Mouse (Mus musculus): ENCODE data around the gene 6430571L13Rik.

DNA sequence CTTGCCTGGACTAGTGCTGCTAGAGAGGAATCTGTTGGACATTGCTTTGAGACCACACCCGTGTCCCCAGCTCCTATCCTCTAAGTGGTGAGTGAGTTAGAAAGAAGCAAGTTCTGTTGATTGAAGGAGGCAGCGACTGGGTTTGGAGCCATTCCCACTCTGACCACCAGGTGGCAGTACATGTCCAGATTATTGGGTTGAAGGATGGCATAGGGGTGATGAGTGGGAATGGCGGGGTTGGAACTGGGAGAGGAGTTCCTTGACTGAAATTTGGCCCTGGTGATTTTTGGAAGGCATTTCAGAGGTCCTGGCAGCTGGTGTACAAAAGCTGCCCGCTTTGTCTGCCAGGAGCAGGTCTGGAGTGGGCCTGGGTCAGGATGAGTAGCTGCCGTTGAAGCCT, 17.2 kb downstream of the 6430571L13Rik start:
- TF ChIP-seq CTCF (IDR thresholded peaks at IDR 0.05; ENCODE audit: extremely low read depth, insufficient read depth, insufficient read length, insufficient replicate concordance) (peak; percentile 75; the same call in 1 of the 2 replicates), POLR2A (IDR thresholded peaks at IDR 0.05; ENCODE audit: low read depth, low read length) (no peak)
